Mouse (Mus musculus): ENCODE measurements at regions not wholly inside any gene's neighbourhood (a gene's known extent, or its start where the extent isn't known, plus 50 kb on each side); places are given as distances from the start of the nearest gene placed in this dataset.

DNA sequence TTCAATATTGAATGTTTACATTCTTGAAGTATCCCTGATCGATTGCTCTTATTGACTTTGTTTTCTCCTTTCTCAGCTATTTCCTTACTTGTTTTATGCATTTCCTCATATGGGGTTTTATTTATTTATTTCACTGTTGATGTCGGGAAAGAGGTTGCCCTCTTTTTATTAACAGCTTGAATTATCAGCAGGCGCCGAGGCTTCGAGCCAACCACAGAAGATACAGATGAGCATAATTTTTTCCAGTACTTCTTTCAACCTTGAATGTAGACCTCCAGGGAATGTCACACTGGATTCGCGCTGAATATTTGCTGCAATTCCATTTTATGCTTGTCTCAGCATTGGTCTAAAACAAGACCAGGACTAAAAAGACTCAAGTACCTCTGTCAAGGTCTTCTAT is 183.4 kb upstream of the Cntn6 start:
- no peak for DNase-seq (ENCODE audit: extremely low spot score in 1 of 2, low spot score in 1 of 2)

DNA sequence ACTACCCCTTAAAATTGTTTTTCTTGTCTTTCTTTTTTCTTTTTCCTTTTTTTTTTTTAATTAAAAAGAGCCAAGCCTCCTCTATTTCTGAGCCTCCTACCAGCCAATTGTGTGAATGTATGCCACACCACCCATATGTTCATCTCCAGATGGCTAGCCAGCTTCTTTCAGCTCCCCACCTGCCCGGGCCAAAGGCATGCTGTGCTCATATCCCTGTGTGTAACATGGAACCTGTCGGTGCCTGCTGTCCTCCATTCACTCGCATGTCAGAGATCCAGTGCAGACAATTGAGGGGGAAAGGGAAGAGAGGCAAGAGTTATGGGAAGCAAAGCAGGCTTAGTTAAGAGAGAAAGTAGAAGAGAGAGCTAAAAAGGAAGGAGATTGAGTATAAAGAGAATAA is 179.6 kb upstream of the Cntn6 start:
- peak; percentile 4 to 53 for DNase-seq (ENCODE audit: extremely low spot score in 1 of 2, low spot score in 1 of 2)

GRCm38 (mm10) chr6:104318451-104318850 is 174.1 kb upstream of the Cntn6 start:
- DNase-seq (ENCODE audit: extremely low spot score in 1 of 2, low spot score in 1 of 2): peak in 1 of 2 experiments; percentile 1

GRCm38 (mm10) chr6:104322182-104322581 is 170.4 kb upstream of the Cntn6 start:
- no peak for DNase-seq (ENCODE audit: extremely low spot score in 1 of 2, low spot score in 1 of 2)

- DNase-seq (ENCODE audit: extremely low spot score in 1 of 2, low spot score in 1 of 2): no peak
These were observed 153.3 kb upstream of the Cntn6 start for GRCm38 (mm10) chr6:104339134-104339848.

GRCm38 (mm10) chr6:104343986-104344385 is 148.6 kb upstream of the Cntn6 start:
- no peak for DNase-seq (ENCODE audit: extremely low spot score in 1 of 2, low spot score in 1 of 2)
